Mouse (Mus musculus): ENCODE results near the gene Abcd3.

GRCm38 (mm10) chr3:121718679-121719078 lies 96.4 kb downstream of the Abcd3 start:
- TF ChIP-seq CTCF (IDR thresholded peaks at IDR 0.05) (no peak), EP300 (IDR thresholded peaks at IDR 0.05) (no peak)

Measured in lung, postnatal 0 days (tissue).